Mouse (Mus musculus): ENCODE data around the gene Stat1. TPM values are rescaled to one million over a fixed set of nuclear protein-coding genes. Genes with fewer than 3 reads are reported as not detected.

Stat1 gene
- 100 to 1,000 TPM; 145 to 202 TPM for total RNA-seq (2023)

DNA sequence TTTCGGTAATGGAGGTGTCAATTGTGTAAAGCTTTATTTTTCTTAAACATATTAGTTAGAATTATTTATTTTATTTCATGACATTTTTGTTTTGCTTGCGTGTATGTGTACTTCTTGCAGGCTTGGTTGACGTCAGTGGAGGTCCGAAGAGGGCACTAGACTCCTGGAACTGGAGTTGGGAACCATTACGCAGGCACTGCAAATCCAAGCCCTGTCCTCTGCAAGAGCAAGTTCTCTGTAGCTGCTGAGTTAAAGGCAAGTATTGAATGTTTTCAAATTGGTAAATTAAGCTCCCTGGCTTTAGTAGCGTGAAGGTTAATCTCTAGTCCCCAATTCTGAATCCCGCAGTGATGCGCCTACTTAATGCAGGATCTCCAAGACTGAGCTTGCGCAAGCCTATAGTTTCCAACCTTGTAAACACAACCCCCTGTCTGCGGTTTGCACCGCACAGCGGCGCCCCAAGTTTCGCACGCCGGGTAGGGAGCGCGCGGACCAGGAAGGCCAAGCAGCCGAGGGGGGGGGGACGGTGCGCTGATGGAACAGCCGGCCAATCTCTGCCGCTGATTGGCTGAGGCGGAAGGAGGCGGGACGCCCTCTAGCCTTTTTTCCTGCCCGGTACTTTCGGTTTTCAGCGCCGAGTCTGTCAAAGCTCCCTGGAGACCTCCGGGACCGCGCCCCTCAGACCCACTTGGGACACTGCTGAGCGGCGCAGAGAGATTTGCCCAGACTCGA lies at the start of gene Stat1:
Gene Stat1 (plus strand): TSS at position 581 of the 732 bp plus-strand sequence.

Other genes starting within 250 kb of the Stat1 start
- gene Myo1b, start 203.4 kb upstream of the Stat1 start, total RNA-seq (2023): under 1 TPM; 0.55 to 0.89 TPM
- 10 to 100 TPM; 65.0 to 74.3 TPM for gene Stat4, start 132.3 kb upstream of the Stat1 start, total RNA-seq (2023)
- gene Gls, start 113.8 kb downstream of the Stat1 start, total RNA-seq (2023): 100 to 1,000 TPM; 218 to 251 TPM